Mouse (Mus musculus) liver, postnatal 0 days (tissue): ENCODE measurements around the gene Gja5.

ENCODE experiments used
- CTCF ChIP-seq: sonication (generic); IDR thresholded peaks from 2 replicates; pipeline ENCODE4 v1.5.1; 2016; ENCODE audit warnings: antibody characterized with exemption, low read depth
- EP300 ChIP-seq: IDR thresholded peaks from 2 replicates; pipeline ENCODE4 v1.6.1; 2016; ENCODE audit warnings: antibody characterized with exemption, low read depth, mild to moderate bottlenecking

- no peak for TF ChIP-seq CTCF
- TF ChIP-seq EP300: no peak
Observed at GRCm38 (mm10) chr3:97052069-97052799, 147.7 kb downstream of the Gja5 start.
